Mouse (Mus musculus) forebrain, postnatal 0 days (tissue): ENCODE results near the gene Tcf7. TPM values are rescaled to one million over a fixed set of nuclear protein-coding genes. Genes with fewer than 3 reads are reported as not detected.

Experiments
- ATAC-seq: fragments of 200-750 bp; cut with Nextera tagmentation; 2 replicates; pipeline ENCODE4 v1.8.0; 2017; ENCODE audit warnings: mild to moderate bottlenecking, moderate library complexity
- DNase-seq: peaks from one replicate; pipeline ENCODE4 v3.0.0-alpha.2; 2015
- H3K27ac ChIP-seq: fragments of 300-500 bp; sonication (generic); 2 replicates; pipeline ENCODE4 v1.5.1; 2014; ENCODE audit warnings: low read depth, mild to moderate bottlenecking, antibody characterized with exemption, low read length, moderate library complexity, mixed read lengths
- H3K27me3 ChIP-seq: fragments of 300-500 bp; sonication (generic); 2 replicates; pipeline ENCODE4 v1.6.1; 2014; ENCODE audit warnings: mild to moderate bottlenecking, low read length, mixed read lengths; ENCODE audit not compliant: insufficient read depth
- H3K36me3 ChIP-seq: fragments of 300-500 bp; sonication (generic); 2 replicates; pipeline ENCODE4 v1.6.1; 2014; ENCODE audit warnings: mild to moderate bottlenecking, moderate library complexity; ENCODE audit not compliant: insufficient read depth
- H3K4me1 ChIP-seq: fragments of 300-500 bp; sonication (generic); 2 replicates; pipeline ENCODE4 v1.6.1; 2014; ENCODE audit warnings: antibody characterized with exemption; ENCODE audit not compliant: insufficient read depth
- H3K4me2 ChIP-seq: fragments of 300-500 bp; sonication (generic); 2 replicates; pipeline ENCODE4 v1.6.1; 2014; ENCODE audit warnings: low read depth, mild to moderate bottlenecking, moderate library complexity
- H3K4me3 ChIP-seq: fragments of 300-500 bp; sonication (generic); 2 replicates; pipeline ENCODE4 v1.5.1; 2014; ENCODE audit warnings: low read depth, low read length, mixed read lengths
- H3K9ac ChIP-seq: fragments of 300-500 bp; sonication (generic); 2 replicates; pipeline ENCODE4 v1.6.1; 2014; ENCODE audit warnings: mild to moderate bottlenecking
- H3K9me3 ChIP-seq: fragments of 300-500 bp; sonication (generic); 2 replicates; pipeline ENCODE4 v1.6.1; 2016; ENCODE audit warnings: low read length
- CTCF ChIP-seq: sonication (generic); IDR thresholded peaks from 2 replicates; pipeline ENCODE4 v1.5.1; 2016; ENCODE audit warnings: antibody characterized with exemption, control low read depth, low read depth
- WGBS: fragments of 180-500 bp; shearing (Covaris S2); extraction: QIAGEN DNeasy Blood & Tissue Kit; methylation state at CpG from one replicate; pipeline ENCODE4 v1.1.7; 2014; 5-methylcytosine and 5-hydroxymethylcytosine counted together
- polyA plus RNA-seq: library from polyadenylated mRNA; unstranded; fragments of >200 nt; fragmentation: Nextera tagmentation; extraction: Ambion mirVana; gene quantifications from 2 replicates; pipeline ENCODE4 v1.2.1, GENCODE M21; 2015
- total RNA-seq: library from RNA; depleted of rRNA; stranded (reverse); fragments of >200 nt; gene quantifications from 2 replicates; pipeline ENCODE4 v1.2.3, GENCODE M21; 2014; rRNA removed

Tcf7 gene
- total RNA-seq (1.6 and 2.3 TPM in 2 replicates), polyA plus RNA-seq (4.4 and 4.6 TPM in 2 replicates)

- Histone ChIP-seq H3K9ac (peak within 1 kb of the TSS; percentile 58), H3K4me3 (peak within 1 kb of the TSS; percentile 71), H3K9me3 (no peaks in the 10 kb centered on the region), H3K4me1 (0 out of 2 replicates have a peak, but pooled peaks cover 3% of the 10 kb centered on the region), H3K27ac (0 out of 2 replicates have a peak within 1 kb of the TSS, but pooled peaks have one; percentile 40), H3K36me3 (no peaks in the 10 kb centered on the region), H3K27me3 (no peaks in the 10 kb centered on the region; the same call in 1 of the 2 replicates), H3K4me2 (peak within 1 kb of the TSS; percentile 98)
- ATAC-seq: peak; percentile 75
- WGBS: 2% methylated on average over 78 of the region's 97 CpGs
- no peak for TF ChIP-seq CTCF
- DNase-seq: peak; percentile 65
These were observed at the start of gene Tcf7 for GRCm38 (mm10) chr11:52282774-52283595. TSS of gene Tcf7 (minus strand) at chr11:52283014.

GRCm38 (mm10) chr11:52327313-52327712 is 44.5 kb upstream of the Tcf7 start:
- Histone ChIP-seq H3K9ac (no peak overlapping the region), H3K27ac (no peak overlapping the region), H3K4me1 (no peaks in the 10 kb centered on the region), H3K27me3 (no peaks in the 10 kb centered on the region), H3K4me3 (no peak overlapping the region), H3K4me2 (no peak overlapping the region), H3K36me3 (no peaks in the 10 kb centered on the region), H3K9me3 (no peaks in the 10 kb centered on the region)
- DNase-seq (no peak), ATAC-seq (no peak)
- WGBS: 62% methylated on average over 3 of the region's 3 CpGs
- no peak for TF ChIP-seq CTCF

GRCm38 (mm10) chr11:52324442-52325367 is 41.9 kb upstream of the Tcf7 start:
- Histone ChIP-seq H3K27ac (no peak overlapping the region), H3K36me3 (no peaks in the 10 kb centered on the region), H3K9ac (no peak overlapping the region), H3K4me3 (no peak overlapping the region), H3K4me2 (no peak overlapping the region), H3K27me3 (no peaks in the 10 kb centered on the region), H3K4me1 (no peaks in the 10 kb centered on the region), H3K9me3 (no peaks in the 10 kb centered on the region)
- DNase-seq (no peak), ATAC-seq (no peak)
- WGBS: 59% methylated on average over 23 of the region's 23 CpGs
- TF ChIP-seq CTCF: no peak

- H3K4me2 ChIP-seq: no peak overlapping the region
- ATAC-seq (no peak), DNase-seq (no peak)
- H3K27ac ChIP-seq: no peak overlapping the region
- no peaks in the 10 kb centered on the region for H3K36me3 ChIP-seq
- WGBS: 69% methylated on average over 3 of the region's 3 CpGs
- no peaks in the 10 kb centered on the region for H3K27me3 ChIP-seq
- H3K9me3 ChIP-seq: no peaks in the 10 kb centered on the region
- H3K9ac ChIP-seq: no peak overlapping the region
- no peak overlapping the region for H3K4me3 ChIP-seq
- no peak for TF ChIP-seq CTCF
- H3K4me1 ChIP-seq: no peaks in the 10 kb centered on the region
These were observed 38.7 kb upstream of the Tcf7 start for GRCm38 (mm10) chr11:52321540-52321939.

- Histone ChIP-seq H3K27ac (no peak overlapping the region), H3K4me2 (no peak overlapping the region), H3K4me3 (no peak overlapping the region), H3K9ac (no peak overlapping the region), H3K36me3 (no peaks in the 10 kb centered on the region), H3K27me3 (no peaks in the 10 kb centered on the region), H3K4me1 (no peaks in the 10 kb centered on the region), H3K9me3 (no peaks in the 10 kb centered on the region)
- ATAC-seq: no peak
- DNase-seq: no peak
- TF ChIP-seq CTCF: no peak
- 89% methylated on average over 4 of the region's 4 CpGs for WGBS
These were observed 37.7 kb upstream of the Tcf7 start for GRCm38 (mm10) chr11:52320529-52320928.

- Histone ChIP-seq H3K4me1 (no peaks in the 10 kb centered on the region), H3K4me2 (no peak overlapping the region), H3K27me3 (no peaks in the 10 kb centered on the region), H3K36me3 (no peaks in the 10 kb centered on the region), H3K27ac (no peak overlapping the region), H3K9ac (no peak overlapping the region), H3K9me3 (no peaks in the 10 kb centered on the region), H3K4me3 (no peak overlapping the region)
- 86% methylated on average over 4 of the region's 4 CpGs for WGBS
- no peak for TF ChIP-seq CTCF
- DNase-seq (no peak), ATAC-seq (no peak)
These were observed 36.9 kb upstream of the Tcf7 start for GRCm38 (mm10) chr11:52319664-52320063.

- Histone ChIP-seq H3K4me2 (no peak overlapping the region), H3K27me3 (no peaks in the 10 kb centered on the region), H3K4me1 (no peaks in the 10 kb centered on the region), H3K4me3 (no peak overlapping the region), H3K36me3 (no peaks in the 10 kb centered on the region), H3K27ac (no peak overlapping the region), H3K9me3 (no peaks in the 10 kb centered on the region), H3K9ac (no peak overlapping the region)
- no peak for TF ChIP-seq CTCF
- WGBS: 77% methylated on average over 13 of the region's 13 CpGs
- ATAC-seq (no peak), DNase-seq (no peak)
These were observed 35.6 kb upstream of the Tcf7 start for GRCm38 (mm10) chr11:52318445-52318844.
